Mouse (Mus musculus): ENCODE measurements around the gene Cbr2. TPM values are rescaled to one million over a fixed set of nuclear protein-coding genes. Genes with fewer than 3 reads are reported as not detected.
"Not testable (repeated sequence)": the region's sequence is repeated elsewhere in the genome, so short reads cannot be mapped to it uniquely, and the experiment has no call there.

Gene Cbr2
- polyA plus RNA-seq, 1 experiment from 2014 or later: 3.6 TPM

DNA sequence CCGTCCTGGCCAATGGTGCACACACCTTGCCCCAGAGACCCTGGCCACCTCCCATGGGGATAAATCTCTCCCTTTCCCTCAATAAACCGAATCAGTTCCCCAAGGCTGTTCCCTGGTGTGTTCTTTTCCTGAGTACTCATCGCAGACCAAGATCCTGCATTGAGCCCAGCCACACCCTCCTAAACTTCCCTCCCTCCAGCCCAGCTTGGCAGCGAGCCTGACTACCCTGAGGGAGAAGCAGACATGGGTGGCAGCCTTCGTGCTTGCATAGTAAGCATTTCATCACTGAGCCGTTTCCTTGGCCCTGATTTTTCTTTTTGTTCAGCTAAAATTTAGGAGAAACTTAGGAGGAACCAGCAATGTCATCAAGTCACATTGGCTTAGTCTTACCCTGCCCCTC lies 1.6 kb upstream of the Cbr2 start:
- H3K4me3 ChIP-seq (replicated peaks; ENCODE audit: low read depth, low read length): no peak overlapping the region
- no peak overlapping the region for H3K4me2 ChIP-seq (ENCODE audit: low read length)
- ATAC-seq (replicated peaks; ENCODE audit: low FRiP score, low read depth) (no peak), DNase-seq (ENCODE audit: low spot score) (no peak)
- H3K36me3 ChIP-seq (ENCODE audit: insufficient read depth, low read length): no peaks in the 10 kb centered on the region
- no peak for TF ChIP-seq CTCF (IDR thresholded peaks at IDR 0.05; ENCODE audit: low read depth)
- H3K9ac ChIP-seq (ENCODE audit: low read depth, low read length): no peak overlapping the region
- H3K27ac ChIP-seq: no peak overlapping the region
- WGBS: 51% methylated on average over 6 of the region's 6 CpGs
- H3K9me3 ChIP-seq (replicated peaks; ENCODE audit: low read length): no peaks in the 10 kb centered on the region
- H3K4me1 ChIP-seq (replicated peaks; ENCODE audit: insufficient read depth, low read length): 0 out of 2 replicates have a peak, but pooled peaks cover 2% of the 10 kb centered on the region
- no peaks in the 10 kb centered on the region for H3K27me3 ChIP-seq (ENCODE audit: insufficient read depth, low read length)

DNA sequence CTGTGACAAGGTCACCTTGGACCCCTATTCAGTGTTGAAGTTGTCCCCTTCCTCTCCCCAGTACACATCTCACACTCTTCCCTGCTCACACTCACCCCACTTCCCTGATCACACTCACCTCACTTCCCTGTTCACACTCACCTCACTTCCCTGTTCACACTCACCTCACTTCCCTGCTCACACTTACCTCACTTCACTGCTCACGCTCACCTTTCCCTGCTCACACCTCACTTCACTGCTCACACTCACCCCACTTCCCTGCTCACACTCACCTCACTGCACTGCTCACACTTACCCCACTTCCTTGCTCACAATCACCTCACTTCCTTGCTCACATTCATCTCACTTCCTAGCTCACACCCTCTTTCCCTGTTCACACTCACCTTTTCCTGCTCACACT lies 519 bp downstream of the Cbr2 start:
- Histone ChIP-seq H3K27ac (no peak overlapping the region), H3K27me3 (ENCODE audit: insufficient read depth, low read length) (no peaks in the 10 kb centered on the region), H3K9me3 (replicated peaks; ENCODE audit: low read length) (no peaks in the 10 kb centered on the region), H3K4me2 (ENCODE audit: low read length) (no peak overlapping the region), H3K4me3 (replicated peaks; ENCODE audit: low read depth, low read length) (no peak overlapping the region), H3K36me3 (ENCODE audit: insufficient read depth, low read length) (no peaks in the 10 kb centered on the region), H3K9ac (ENCODE audit: low read depth, low read length) (no peak overlapping the region), H3K4me1 (replicated peaks; ENCODE audit: insufficient read depth, low read length) (peaks cover 7% of the 10 kb centered on the region; the same call in 1 of the 2 replicates)
- no peak for ATAC-seq (replicated peaks; ENCODE audit: low FRiP score, low read depth)
- no peak for DNase-seq (ENCODE audit: low spot score)
- WGBS: 87% methylated on average over 1 of the region's 1 CpGs
- no peak for TF ChIP-seq CTCF (IDR thresholded peaks at IDR 0.05; ENCODE audit: low read depth)

DNA sequence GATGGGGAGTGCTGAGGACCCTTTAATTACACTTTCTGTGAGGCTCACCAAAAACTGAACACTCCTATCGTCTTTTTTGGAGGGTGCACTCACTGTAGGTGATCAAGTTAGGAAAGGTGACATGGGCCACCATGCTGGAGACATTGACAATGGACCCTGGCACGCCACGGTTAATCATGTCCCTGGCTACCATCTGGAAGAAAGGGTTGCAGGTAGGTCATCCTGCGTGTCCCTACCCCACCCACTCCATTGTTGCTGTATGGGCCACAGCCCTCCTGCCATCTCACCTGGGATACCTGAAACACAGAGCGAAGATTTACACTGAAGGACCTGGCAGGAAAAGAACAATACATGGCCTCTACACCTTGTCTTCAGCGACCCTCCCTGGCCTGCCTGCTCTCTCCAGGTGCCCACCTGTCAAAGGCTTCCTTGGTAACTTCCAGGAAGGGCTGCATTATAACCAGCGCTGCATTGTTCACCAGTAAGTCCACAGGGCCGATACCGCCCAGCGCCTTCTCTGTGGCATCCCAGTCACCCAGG lies 1.5 kb downstream of the Cbr2 start:
- Histone ChIP-seq H3K9ac (ENCODE audit: low read depth, low read length) (no peak overlapping the region), H3K4me2 (ENCODE audit: low read length) (no peak overlapping the region), H3K9me3 (replicated peaks; ENCODE audit: low read length) (no peaks in the 10 kb centered on the region), H3K4me3 (replicated peaks; ENCODE audit: low read depth, low read length) (no peak overlapping the region), H3K27me3 (ENCODE audit: insufficient read depth, low read length) (no peaks in the 10 kb centered on the region), H3K27ac (no peak overlapping the region), H3K4me1 (replicated peaks; ENCODE audit: insufficient read depth, low read length) (peaks cover 8% of the 10 kb centered on the region; the same call in 1 of the 2 replicates), H3K36me3 (ENCODE audit: insufficient read depth, low read length) (no peaks in the 10 kb centered on the region)
- TF ChIP-seq CTCF (IDR thresholded peaks at IDR 0.05; ENCODE audit: low read depth): no peak
- 92% methylated on average over 10 of the region's 10 CpGs for WGBS
- DNase-seq (ENCODE audit: low spot score): no peak
- ATAC-seq (replicated peaks; ENCODE audit: low FRiP score, low read depth): no peak

DNA sequence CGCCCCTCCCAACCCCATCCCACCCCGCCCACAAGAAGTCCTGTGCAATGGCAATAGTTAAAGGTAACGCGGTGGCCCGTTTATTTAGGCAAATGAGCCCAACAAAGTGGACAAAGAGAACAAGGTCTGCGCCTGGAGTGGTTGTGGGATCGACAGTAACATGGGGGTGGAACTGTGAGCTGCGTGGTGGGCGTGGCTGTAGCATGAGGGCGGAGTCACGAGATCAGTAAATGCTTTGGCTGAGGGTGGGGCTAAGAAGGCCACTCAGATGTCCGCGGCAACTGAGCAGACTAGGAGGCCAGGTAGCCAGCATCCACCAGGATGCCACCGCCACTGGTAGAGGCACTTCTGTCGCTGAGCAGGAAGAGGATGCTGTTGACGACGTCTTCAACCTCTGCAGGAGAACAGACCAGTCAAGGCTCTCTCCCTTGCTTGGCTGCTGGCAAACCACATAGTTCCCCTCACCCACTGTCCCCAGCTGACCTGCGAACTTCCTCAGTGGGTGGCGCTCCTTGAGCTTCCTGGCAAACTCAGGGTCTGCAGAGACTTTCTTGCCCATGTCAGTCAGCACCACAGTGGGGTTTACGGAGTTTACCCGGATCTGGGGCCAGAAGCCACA lies 2.4 kb downstream of the Cbr2 start:
- H3K36me3 ChIP-seq (ENCODE audit: insufficient read depth, low read length); H3K27me3 ChIP-seq (ENCODE audit: insufficient read depth, low read length); H3K27ac ChIP-seq; H3K9me3 ChIP-seq (replicated peaks; ENCODE audit: low read length); H3K4me1 ChIP-seq (replicated peaks; ENCODE audit: insufficient read depth, low read length); H3K4me3 ChIP-seq (replicated peaks; ENCODE audit: low read depth, low read length): not testable (repeated sequence)
- peak overlapping the region; percentile 5; the same call in 1 of the 2 replicates for H3K9ac ChIP-seq (ENCODE audit: low read depth, low read length)
- DNase-seq (ENCODE audit: low spot score): peak; percentile 77
- ATAC-seq (replicated peaks; ENCODE audit: low FRiP score, low read depth): 0 out of 2 replicates have a peak, but pooled peaks have one; percentile 29
- peak overlapping the region; percentile 30 for H3K4me2 ChIP-seq (ENCODE audit: low read length)
- 2% methylated on average over 17 of the region's 21 CpGs for WGBS

DNA sequence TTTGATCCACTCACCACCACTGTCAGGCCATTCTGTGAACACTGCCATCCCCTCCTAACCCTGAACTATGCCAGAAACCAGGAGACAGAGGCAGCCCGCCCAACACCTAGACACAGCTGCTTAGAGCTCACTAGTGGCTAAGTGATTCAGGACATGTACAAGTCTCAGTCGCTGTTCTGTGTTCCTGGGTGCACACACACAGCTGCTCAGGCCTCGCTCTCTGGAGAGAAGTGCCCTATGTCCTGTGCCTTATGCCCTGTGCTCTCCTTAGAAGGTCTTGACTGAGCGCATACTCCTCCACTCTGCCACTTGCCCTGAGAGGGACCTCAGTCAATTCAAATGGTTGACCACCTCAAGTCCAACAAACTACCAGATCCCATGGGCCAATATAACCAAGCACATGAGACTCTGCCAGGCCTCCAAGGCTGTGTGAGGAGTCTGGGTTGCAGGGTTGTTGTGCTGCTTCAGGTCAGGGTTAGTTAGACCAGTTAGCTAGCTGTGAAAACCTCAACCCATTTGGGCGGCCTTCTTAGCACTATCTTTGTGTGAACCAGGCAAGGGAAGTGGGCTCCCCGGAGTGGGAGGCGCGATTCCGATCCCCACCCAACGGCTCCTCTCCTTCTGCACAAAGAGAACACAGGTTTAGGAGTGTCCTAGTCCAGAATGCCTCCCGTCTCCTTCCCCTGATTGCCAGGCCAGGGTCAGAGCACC lies 3.2 kb downstream of the Cbr2 start:
- Histone ChIP-seq H3K27ac (no peak overlapping the region), H3K9me3 (replicated peaks; ENCODE audit: low read length) (no peaks in the 10 kb centered on the region), H3K36me3 (ENCODE audit: insufficient read depth, low read length) (peaks cover 3% of the 10 kb centered on the region; the same call in 1 of the 2 replicates), H3K4me3 (replicated peaks; ENCODE audit: low read depth, low read length) (no peak overlapping the region), H3K9ac (ENCODE audit: low read depth, low read length) (peak overlapping the region; percentile 5; the same call in 1 of the 2 replicates), H3K4me1 (replicated peaks; ENCODE audit: insufficient read depth, low read length) (peaks cover 8% of the 10 kb centered on the region; the same call in 1 of the 2 replicates), H3K27me3 (ENCODE audit: insufficient read depth, low read length) (no peaks in the 10 kb centered on the region), H3K4me2 (ENCODE audit: low read length) (no peak overlapping the region; the same call in 1 of the 2 replicates)
- no peak for TF ChIP-seq CTCF (IDR thresholded peaks at IDR 0.05; ENCODE audit: low read depth)
- no peak for ATAC-seq (replicated peaks; ENCODE audit: low FRiP score, low read depth)
- DNase-seq (ENCODE audit: low spot score): no peak
- 70% methylated on average over 11 of the region's 11 CpGs for WGBS

DNA sequence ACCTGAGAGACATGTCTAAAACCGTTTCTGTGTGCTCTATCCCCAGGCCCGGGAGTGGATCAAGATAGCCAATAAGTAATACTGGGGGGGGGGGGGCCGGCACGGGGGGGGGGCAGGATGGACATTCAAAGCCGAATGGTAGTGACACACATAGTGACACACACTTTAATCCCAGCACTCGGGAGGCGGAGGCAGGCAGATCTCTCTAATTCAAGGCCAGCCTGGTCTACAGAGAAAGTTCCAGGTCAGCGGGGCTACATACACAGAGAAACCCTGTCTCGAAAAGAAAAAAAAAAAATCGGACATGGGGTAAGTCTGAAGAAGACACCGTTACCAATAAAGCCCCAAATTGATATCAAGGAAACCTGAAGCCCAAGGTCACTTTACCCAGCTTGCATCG lies 4.3 kb downstream of the Cbr2 start:
- H3K4me2 ChIP-seq (ENCODE audit: low read length): no peak overlapping the region
- no peaks in the 10 kb centered on the region for H3K27me3 ChIP-seq (ENCODE audit: insufficient read depth, low read length)
- TF ChIP-seq CTCF (IDR thresholded peaks at IDR 0.05; ENCODE audit: low read depth): no peak
- DNase-seq (ENCODE audit: low spot score): no peak
- WGBS: 58% methylated on average over 12 of the region's 12 CpGs
- no peak for ATAC-seq (replicated peaks; ENCODE audit: low FRiP score, low read depth)
- peaks cover 8% of the 10 kb centered on the region; the same call in 1 of the 2 replicates for H3K4me1 ChIP-seq (replicated peaks; ENCODE audit: insufficient read depth, low read length)
- peaks cover 3% of the 10 kb centered on the region; the same call in 1 of the 2 replicates for H3K36me3 ChIP-seq (ENCODE audit: insufficient read depth, low read length)
- H3K4me3 ChIP-seq (replicated peaks; ENCODE audit: low read depth, low read length): no peak overlapping the region
- H3K9me3 ChIP-seq (replicated peaks; ENCODE audit: low read length): no peaks in the 10 kb centered on the region
- H3K27ac ChIP-seq: no peak overlapping the region
- no peak overlapping the region for H3K9ac ChIP-seq (ENCODE audit: low read depth, low read length)

Measured in kidney, postnatal 0 days (tissue).